Mouse (Mus musculus): ENCODE results near the gene Bik. TPM values are rescaled to one million over a fixed set of nuclear protein-coding genes. Genes with fewer than 3 reads are reported as not detected.
"Not testable (repeated sequence)": the region's sequence is repeated elsewhere in the genome, so short reads cannot be mapped to it uniquely, and the experiment has no call there.

Bik gene
- polyA plus RNA-seq, 1 experiment, result not detected

GRCm38 (mm10) chr15:83493856-83494571, 32.6 kb upstream of the Bik start:
- no peak for TF ChIP-seq POLR2A (IDR thresholded peaks at IDR 0.05; ENCODE audit: low read depth, low read length)
- no peak for TF ChIP-seq CTCF (IDR thresholded peaks at IDR 0.05; ENCODE audit: borderline replicate concordance, insufficient read depth, low read length)
- no peaks in the 10 kb centered on the region; the same call in 1 of the 2 replicates for H3K4me1 ChIP-seq (ENCODE audit: control insufficient read depth, insufficient read depth, low read length)
- H3K27ac ChIP-seq (ENCODE audit: insufficient read depth, low read length), result no peak overlapping the region
- H3K4me3 ChIP-seq (ENCODE audit: insufficient read depth, low read length), result no peak overlapping the region

GRCm38 (mm10) chr15:83494572-83494920, 32.1 kb upstream of the Bik start:
- H3K27ac ChIP-seq (ENCODE audit: insufficient read depth, low read length), result no peak overlapping the region
- no peak overlapping the region for H3K4me3 ChIP-seq (ENCODE audit: insufficient read depth, low read length)
- TF ChIP-seq CTCF (IDR thresholded peaks at IDR 0.05; ENCODE audit: borderline replicate concordance, insufficient read depth, low read length) (no peak), POLR2A (IDR thresholded peaks at IDR 0.05; ENCODE audit: low read depth, low read length) (no peak)
- H3K4me1 ChIP-seq (ENCODE audit: control insufficient read depth, insufficient read depth, low read length), result no peaks in the 10 kb centered on the region; the same call in 1 of the 2 replicates

- Histone ChIP-seq H3K4me3 (ENCODE audit: insufficient read depth, low read length) (no peak overlapping the region), H3K27ac (ENCODE audit: insufficient read depth, low read length) (no peak overlapping the region), H3K4me1 (ENCODE audit: control insufficient read depth, insufficient read depth, low read length) (no peaks in the 10 kb centered on the region; the same call in 1 of the 2 replicates)
- TF ChIP-seq CTCF (IDR thresholded peaks at IDR 0.05; ENCODE audit: borderline replicate concordance, insufficient read depth, low read length) (no peak), POLR2A (IDR thresholded peaks at IDR 0.05; ENCODE audit: low read depth, low read length) (no peak)
These were observed 31.5 kb upstream of the Bik start for GRCm38 (mm10) chr15:83495195-83495594.

- no peaks in the 10 kb centered on the region; the same call in 1 of the 2 replicates for H3K4me1 ChIP-seq (ENCODE audit: control insufficient read depth, insufficient read depth, low read length)
- no peak for TF ChIP-seq CTCF (IDR thresholded peaks at IDR 0.05; ENCODE audit: borderline replicate concordance, insufficient read depth, low read length)
- no peak for TF ChIP-seq POLR2A (IDR thresholded peaks at IDR 0.05; ENCODE audit: low read depth, low read length)
- no peak overlapping the region for H3K27ac ChIP-seq (ENCODE audit: insufficient read depth, low read length)
- H3K4me3 ChIP-seq (ENCODE audit: insufficient read depth, low read length), result no peak overlapping the region
These were observed 30.8 kb upstream of the Bik start for GRCm38 (mm10) chr15:83495787-83496367.

GRCm38 (mm10) chr15:83497299-83497698, 29.4 kb upstream of the Bik start:
- TF ChIP-seq POLR2A (IDR thresholded peaks at IDR 0.05; ENCODE audit: low read depth, low read length) (no peak), CTCF (IDR thresholded peaks at IDR 0.05; ENCODE audit: borderline replicate concordance, insufficient read depth, low read length) (no peak)
- no peak overlapping the region for H3K27ac ChIP-seq (ENCODE audit: insufficient read depth, low read length)
- H3K4me1 ChIP-seq (ENCODE audit: control insufficient read depth, insufficient read depth, low read length), result no peaks in the 10 kb centered on the region; the same call in 1 of the 2 replicates
- no peak overlapping the region for H3K4me3 ChIP-seq (ENCODE audit: insufficient read depth, low read length)

GRCm38 (mm10) chr15:83499211-83499755, 27.4 kb upstream of the Bik start:
- no peak overlapping the region for H3K4me3 ChIP-seq (ENCODE audit: insufficient read depth, low read length)
- TF ChIP-seq POLR2A (IDR thresholded peaks at IDR 0.05; ENCODE audit: low read depth, low read length) (no peak), CTCF (IDR thresholded peaks at IDR 0.05; ENCODE audit: borderline replicate concordance, insufficient read depth, low read length) (no peak)
- no peak overlapping the region for H3K27ac ChIP-seq (ENCODE audit: insufficient read depth, low read length)

GRCm38 (mm10) chr15:83500352-83500751, 26.3 kb upstream of the Bik start:
- no peaks in the 10 kb centered on the region for H3K4me1 ChIP-seq (ENCODE audit: control insufficient read depth, insufficient read depth, low read length)
- no peak overlapping the region for H3K27ac ChIP-seq (ENCODE audit: insufficient read depth, low read length)
- H3K4me3 ChIP-seq (ENCODE audit: insufficient read depth, low read length), result no peak overlapping the region
- TF ChIP-seq POLR2A (IDR thresholded peaks at IDR 0.05; ENCODE audit: low read depth, low read length) (no peak), CTCF (IDR thresholded peaks at IDR 0.05; ENCODE audit: borderline replicate concordance, insufficient read depth, low read length) (no peak)

More at GRCm38 (mm10) chr15:83499211-83499755, 27.4 kb upstream of the Bik start:
- no peaks in the 10 kb centered on the region; the same call in 1 of the 2 replicates for H3K4me1 ChIP-seq (ENCODE audit: control insufficient read depth, insufficient read depth, low read length)

GRCm38 (mm10) chr15:83501483-83501882, 25.2 kb upstream of the Bik start:
- not testable (repeated sequence) for H3K27ac ChIP-seq (ENCODE audit: insufficient read depth, low read length); H3K4me1 ChIP-seq (ENCODE audit: control insufficient read depth, insufficient read depth, low read length); H3K4me3 ChIP-seq (ENCODE audit: insufficient read depth, low read length)

GRCm38 (mm10) chr15:83509950-83510804, 16.5 kb upstream of the Bik start:
- H3K27ac ChIP-seq (ENCODE audit: insufficient read depth, low read length), result no peak overlapping the region
- H3K4me3 ChIP-seq (ENCODE audit: insufficient read depth, low read length), result peak overlapping the region; percentile 87
- TF ChIP-seq POLR2A (IDR thresholded peaks at IDR 0.05; ENCODE audit: low read depth, low read length) (no peak; the same call in 1 of the 2 replicates), CTCF (IDR thresholded peaks at IDR 0.05; ENCODE audit: borderline replicate concordance, insufficient read depth, low read length) (no peak)
- H3K4me1 ChIP-seq (ENCODE audit: control insufficient read depth, insufficient read depth, low read length), result no peaks in the 10 kb centered on the region

Data from embryonic fibroblast, embryonic 13.5 days (primary cell).